Mouse (Mus musculus): Measurements from ENCODE around the gene 1700030J22Rik. TPM values are rescaled to one million over a fixed set of nuclear protein-coding genes. Genes with fewer than 3 reads are reported as not detected.

1700030J22Rik gene
- 0.34 and 0.46 TPM in 2 replicates for polyA plus RNA-seq (2015; fragmentation: Nextera tagmentation; extraction: Ambion mirVana)

DNA sequence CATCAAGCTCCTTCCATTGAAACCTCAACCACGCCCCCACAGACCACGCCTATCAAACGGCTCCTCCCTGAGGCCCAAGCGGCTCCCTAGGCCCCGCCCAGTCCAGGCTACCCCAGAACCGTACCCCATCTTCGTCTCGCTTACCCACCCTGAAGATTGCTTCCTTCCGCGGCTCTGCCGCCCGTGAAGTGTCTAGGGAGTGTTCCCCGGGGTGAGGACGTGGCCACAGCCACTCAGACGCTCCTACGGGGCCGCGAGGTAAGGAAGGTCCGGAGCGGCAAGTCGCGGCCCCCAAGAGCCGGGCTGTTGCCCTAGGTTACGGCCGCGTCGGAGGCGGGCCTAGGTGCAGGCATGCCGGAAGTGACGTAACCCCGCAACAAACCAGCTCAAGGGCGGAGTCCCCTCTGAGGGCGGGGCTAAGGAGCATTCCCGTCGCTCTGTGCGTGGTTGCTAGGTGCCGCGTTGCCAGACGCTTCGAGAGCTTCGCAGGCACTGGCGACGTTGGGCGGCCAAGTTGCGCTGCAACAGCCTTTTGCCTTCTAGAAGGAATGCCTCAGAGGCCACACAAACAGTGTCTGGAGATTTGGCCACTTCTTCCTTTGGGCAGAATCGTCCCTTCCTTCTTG, at the start of gene 1700030J22Rik:
Gene 1700030J22Rik, minus strand, starts transcription at position 329 of the 626 bp plus-strand sequence.
- TF ChIP-seq CTCF (IDR thresholded peaks at IDR 0.05; ENCODE audit: low read depth) = peak; percentile 62
- peak; percentile 99 for ATAC-seq

DNA sequence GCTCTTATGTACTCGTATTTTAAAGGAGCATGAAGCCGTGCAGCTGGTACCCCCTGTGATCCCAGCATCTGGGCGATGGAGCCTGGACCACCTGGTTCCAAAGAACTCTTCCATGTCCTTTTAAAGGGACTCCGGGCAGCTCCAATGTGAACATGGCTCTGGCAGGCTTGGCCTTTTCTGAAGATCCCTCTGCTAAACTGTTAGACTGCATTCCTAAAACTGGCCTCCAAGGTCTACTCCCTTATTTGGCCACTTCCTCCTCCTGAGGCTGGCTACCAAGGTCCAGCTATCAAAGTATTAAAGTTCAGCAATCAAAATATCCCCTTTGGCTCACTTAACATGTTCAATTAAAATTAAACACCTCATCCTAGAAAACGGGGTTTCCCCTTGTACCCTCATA, 48.8 kb upstream of the 1700030J22Rik start:
- Histone ChIP-seq H3K4me1 (replicated peaks; ENCODE audit: control insufficient read depth, insufficient read depth, low read length) (no peaks in the 10 kb centered on the region), H3K27me3 (replicated peaks; ENCODE audit: control insufficient read depth, insufficient read depth, low read length) (no peaks in the 10 kb centered on the region), H3K36me3 (ENCODE audit: control insufficient read depth, insufficient read depth) (no peaks in the 10 kb centered on the region), H3K27ac (ENCODE audit: low read depth, low read length) (no peak overlapping the region), H3K9me3 (ENCODE audit: control insufficient read depth) (no peaks in the 10 kb centered on the region), H3K4me3 (ENCODE audit: low read depth, low read length) (no peak overlapping the region), H3K9ac (ENCODE audit: low read depth, low read length) (no peak overlapping the region), H3K4me2 (replicated peaks; ENCODE audit: low read depth) (no peak overlapping the region)
- ATAC-seq = no peak
- TF ChIP-seq CTCF (IDR thresholded peaks at IDR 0.05; ENCODE audit: low read depth) = no peak
- 89% methylated on average over 5 of the region's 5 CpGs for WGBS

More for the DNA sequence above, at the start of gene 1700030J22Rik:
- no peaks in the 10 kb centered on the region for H3K9me3 ChIP-seq (ENCODE audit: control insufficient read depth)
- H3K27me3 ChIP-seq (replicated peaks; ENCODE audit: control insufficient read depth, insufficient read depth, low read length) = no peaks in the 10 kb centered on the region
- H3K4me2 ChIP-seq (replicated peaks; ENCODE audit: low read depth) = peak within 1 kb of the TSS; percentile 83
- under 1% methylated on average over 46 of the region's 46 CpGs for WGBS
- peaks cover 5% of the 10 kb centered on the region; the same call in 1 of the 2 replicates for H3K4me1 ChIP-seq (replicated peaks; ENCODE audit: control insufficient read depth, insufficient read depth, low read length)
- H3K9ac ChIP-seq (ENCODE audit: low read depth, low read length) = peak within 1 kb of the TSS; percentile 46
- H3K36me3 ChIP-seq (ENCODE audit: control insufficient read depth, insufficient read depth) = peaks cover 13% of the 10 kb centered on the region
- peak within 1 kb of the TSS; percentile 77 for H3K4me3 ChIP-seq (ENCODE audit: low read depth, low read length)
- no peak within 1 kb of the TSS for H3K27ac ChIP-seq (ENCODE audit: low read depth, low read length)

DNA sequence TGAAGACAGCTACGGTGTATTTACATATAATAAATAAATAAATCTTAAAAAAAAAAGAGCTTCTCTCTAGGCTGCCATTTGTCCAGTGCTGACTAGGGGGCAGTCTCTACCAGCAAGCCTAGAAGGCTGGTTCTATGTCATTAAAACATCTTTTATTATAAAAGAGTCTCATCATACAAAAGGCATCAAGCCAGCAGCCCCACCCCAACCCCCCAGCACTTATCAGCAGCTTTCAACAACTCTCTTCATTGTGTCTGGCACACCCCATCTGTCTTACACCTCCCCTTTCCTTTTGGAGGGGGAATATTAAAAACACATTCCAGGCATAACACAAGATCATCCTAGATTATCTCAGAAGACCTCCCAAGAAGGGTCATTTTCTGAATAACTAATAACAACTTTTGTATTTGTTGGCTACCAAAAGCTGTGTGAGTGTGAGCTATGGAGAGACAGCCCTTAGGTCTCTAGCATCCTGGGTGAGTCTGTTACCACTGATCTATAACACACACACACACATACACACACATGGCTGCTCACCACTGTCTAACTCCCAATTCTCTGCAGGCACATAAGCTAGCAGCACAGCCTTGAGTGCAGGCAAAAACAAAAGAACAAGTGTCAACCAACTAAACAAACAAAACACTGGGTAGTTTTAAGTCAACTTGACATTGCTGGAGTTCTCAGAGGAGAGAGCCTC, 43.7 kb upstream of the 1700030J22Rik start:
- Histone ChIP-seq H3K27ac (ENCODE audit: low read depth, low read length) (no peak overlapping the region), H3K9me3 (ENCODE audit: control insufficient read depth) (no peaks in the 10 kb centered on the region), H3K4me3 (ENCODE audit: low read depth, low read length) (no peak overlapping the region), H3K36me3 (ENCODE audit: control insufficient read depth, insufficient read depth) (no peaks in the 10 kb centered on the region), H3K4me1 (replicated peaks; ENCODE audit: control insufficient read depth, insufficient read depth, low read length) (no peaks in the 10 kb centered on the region), H3K4me2 (replicated peaks; ENCODE audit: low read depth) (no peak overlapping the region), H3K27me3 (replicated peaks; ENCODE audit: control insufficient read depth, insufficient read depth, low read length) (no peaks in the 10 kb centered on the region), H3K9ac (ENCODE audit: low read depth, low read length) (no peak overlapping the region)
- WGBS = 59% methylated on average over 1 of the region's 1 CpGs
- peak; percentile 27 for TF ChIP-seq CTCF (IDR thresholded peaks at IDR 0.05; ENCODE audit: low read depth)
- ATAC-seq = no peak

DNA sequence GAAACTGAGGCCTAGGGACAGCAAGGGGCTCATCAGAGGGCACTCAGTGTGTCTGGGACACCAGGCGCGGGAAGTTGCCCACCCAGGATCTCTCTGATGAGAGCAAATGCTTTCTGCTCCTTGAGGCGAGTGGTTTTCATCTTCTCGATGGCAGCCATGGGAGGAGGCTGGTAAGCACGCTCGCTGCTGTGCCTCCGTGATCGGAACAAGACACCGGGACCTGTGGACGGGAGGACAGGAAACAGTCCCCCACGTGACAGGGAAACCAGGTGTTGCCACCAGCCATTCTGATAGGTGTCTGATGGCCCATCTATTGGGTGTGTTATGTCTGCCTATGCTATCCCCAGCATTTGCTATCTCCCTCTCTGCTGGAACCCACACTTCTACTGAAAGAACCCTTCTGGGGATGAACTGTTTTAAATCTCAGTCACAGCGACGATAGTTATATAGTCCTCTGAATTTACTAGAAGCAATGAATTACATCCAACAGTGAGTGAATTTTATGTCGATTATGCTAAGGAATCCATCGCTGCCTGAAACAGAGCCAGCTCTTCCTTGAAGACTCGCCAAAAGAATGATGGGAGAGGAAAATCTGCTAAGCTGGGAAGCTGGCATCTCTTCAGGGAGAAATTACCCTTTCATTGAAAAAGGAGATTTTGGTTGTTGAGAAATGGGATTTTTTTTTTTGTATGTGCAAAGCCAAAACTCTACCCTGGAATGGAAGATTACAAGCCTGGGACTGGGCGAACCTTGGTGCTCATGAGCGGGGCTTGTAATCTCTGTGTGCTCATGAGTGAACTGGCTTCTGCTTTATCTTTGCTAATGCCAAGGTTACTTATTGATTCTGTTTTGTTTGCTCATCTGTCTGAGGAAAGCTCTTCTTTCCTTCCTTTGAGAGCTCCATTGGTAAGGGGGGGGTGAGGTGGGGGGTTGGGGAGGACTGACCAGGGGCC, 40.8 kb upstream of the 1700030J22Rik start:
- 73% methylated on average over 18 of the region's 18 CpGs for WGBS
- no peak overlapping the region for H3K27ac ChIP-seq (ENCODE audit: low read depth, low read length)
- H3K27me3 ChIP-seq (replicated peaks; ENCODE audit: control insufficient read depth, insufficient read depth, low read length) = no peaks in the 10 kb centered on the region
- H3K36me3 ChIP-seq (ENCODE audit: control insufficient read depth, insufficient read depth) = no peaks in the 10 kb centered on the region
- no peak overlapping the region for H3K4me2 ChIP-seq (replicated peaks; ENCODE audit: low read depth)
- no peak overlapping the region for H3K4me3 ChIP-seq (ENCODE audit: low read depth, low read length)
- no peaks in the 10 kb centered on the region for H3K9me3 ChIP-seq (ENCODE audit: control insufficient read depth)
- H3K4me1 ChIP-seq (replicated peaks; ENCODE audit: control insufficient read depth, insufficient read depth, low read length) = no peaks in the 10 kb centered on the region
- no peak for TF ChIP-seq CTCF (IDR thresholded peaks at IDR 0.05; ENCODE audit: low read depth)
- H3K9ac ChIP-seq (ENCODE audit: low read depth, low read length) = no peak overlapping the region
- no peak for ATAC-seq

DNA sequence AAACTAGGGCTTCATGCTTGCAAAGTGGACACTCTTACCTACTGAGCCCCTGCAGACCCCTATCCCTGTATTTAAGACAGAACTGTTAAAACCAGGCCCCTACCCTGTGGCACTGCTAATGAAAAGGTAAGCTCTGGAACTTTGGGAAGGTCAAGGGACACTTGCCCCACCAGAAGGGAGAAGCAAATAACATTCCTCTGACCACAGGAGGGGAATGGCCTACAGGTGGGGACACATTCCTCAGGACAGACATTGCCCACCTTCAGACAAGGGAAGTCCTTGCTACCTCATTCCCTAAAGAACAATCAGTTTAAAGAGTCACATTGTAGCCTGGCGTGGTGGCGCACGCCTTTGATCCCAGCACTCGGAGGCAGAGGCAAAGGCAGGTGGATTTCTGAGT, 39.1 kb upstream of the 1700030J22Rik start:
- H3K4me3 ChIP-seq (ENCODE audit: low read depth, low read length) = no peak overlapping the region
- no peaks in the 10 kb centered on the region for H3K27me3 ChIP-seq (replicated peaks; ENCODE audit: control insufficient read depth, insufficient read depth, low read length)
- H3K4me1 ChIP-seq (replicated peaks; ENCODE audit: control insufficient read depth, insufficient read depth, low read length) = no peaks in the 10 kb centered on the region
- no peak overlapping the region for H3K27ac ChIP-seq (ENCODE audit: low read depth, low read length)
- no peaks in the 10 kb centered on the region for H3K9me3 ChIP-seq (ENCODE audit: control insufficient read depth)
- no peak for TF ChIP-seq CTCF (IDR thresholded peaks at IDR 0.05; ENCODE audit: low read depth)
- 93% methylated on average over 4 of the region's 4 CpGs for WGBS
- ATAC-seq = no peak
- no peak overlapping the region for H3K4me2 ChIP-seq (replicated peaks; ENCODE audit: low read depth)
- H3K9ac ChIP-seq (ENCODE audit: low read depth, low read length) = no peak overlapping the region
- no peaks in the 10 kb centered on the region for H3K36me3 ChIP-seq (ENCODE audit: control insufficient read depth, insufficient read depth)

DNA sequence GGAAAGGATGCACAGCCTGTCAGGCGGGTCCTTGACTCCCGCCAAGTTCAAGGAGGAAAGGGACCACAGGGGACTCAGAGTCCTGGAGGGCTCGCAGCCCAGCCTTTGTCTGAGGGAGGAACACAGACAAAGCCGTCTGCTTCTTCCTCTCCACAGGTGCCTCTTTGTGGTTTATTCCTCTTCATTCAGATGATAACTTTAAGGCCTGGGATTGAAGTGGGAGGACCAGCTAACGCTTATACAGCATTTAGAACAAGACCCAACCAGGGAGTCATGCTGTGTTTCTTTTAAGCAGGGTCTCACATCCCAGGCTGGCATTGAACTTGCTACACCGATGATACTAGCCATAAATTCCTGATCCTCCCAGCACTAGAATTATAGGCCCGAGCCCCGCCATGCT, 38.2 kb upstream of the 1700030J22Rik start:
- Histone ChIP-seq H3K36me3 (ENCODE audit: control insufficient read depth, insufficient read depth) (no peaks in the 10 kb centered on the region), H3K9ac (ENCODE audit: low read depth, low read length) (no peak overlapping the region), H3K27me3 (replicated peaks; ENCODE audit: control insufficient read depth, insufficient read depth, low read length) (no peaks in the 10 kb centered on the region), H3K4me1 (replicated peaks; ENCODE audit: control insufficient read depth, insufficient read depth, low read length) (no peaks in the 10 kb centered on the region), H3K4me2 (replicated peaks; ENCODE audit: low read depth) (no peak overlapping the region), H3K4me3 (ENCODE audit: low read depth, low read length) (no peak overlapping the region), H3K9me3 (ENCODE audit: control insufficient read depth) (no peaks in the 10 kb centered on the region), H3K27ac (ENCODE audit: low read depth, low read length) (no peak overlapping the region)
- no peak for ATAC-seq
- TF ChIP-seq CTCF (IDR thresholded peaks at IDR 0.05; ENCODE audit: low read depth) = no peak
- WGBS = 73% methylated on average over 8 of the region's 8 CpGs
